Mouse (Mus musculus) olfactory bulb, adult 2 months (tissue): ENCODE measurements around the gene 1700011L22Rik. TPM values are rescaled to one million over a fixed set of nuclear protein-coding genes. Genes with fewer than 3 reads are reported as not detected.

Source experiments
- H3K27ac ChIP-seq: fragments of 200-500 bp; 2 replicates; pipeline ENCODE4 v1.5.1; 2012; ENCODE audit warnings: low read depth, low read length; ENCODE audit not compliant: insufficient read depth
- H3K4me1 ChIP-seq: fragments of 200-500 bp; 2 replicates; pipeline ENCODE4 v1.6.1; 2012; ENCODE audit warnings: low read length; ENCODE audit not compliant: control insufficient read depth, insufficient read depth
- H3K4me3 ChIP-seq: fragments of 200-500 bp; 2 replicates; pipeline ENCODE4 v1.5.1; 2012; ENCODE audit warnings: mild to moderate bottlenecking, low read depth, low read length, moderate library complexity; ENCODE audit not compliant: insufficient read depth
- CTCF ChIP-seq: fragments of 200-500 bp; IDR thresholded peaks from 2 replicates; pipeline ENCODE4 v1.5.1; 2012; ENCODE audit warnings: low read depth, mild to moderate bottlenecking, low read length, moderate library complexity; ENCODE audit not compliant: insufficient read depth
- POLR2A ChIP-seq: fragments of 200-500 bp; IDR thresholded peaks from 2 replicates; pipeline ENCODE4 v1.6.1; 2012; ENCODE audit warnings: mild to moderate bottlenecking, low read depth, low read length, moderate library complexity; ENCODE audit not compliant: insufficient read depth
- WGBS: fragments of 180-500 bp; shearing (Covaris S2); methylation state at CpG from one replicate; pipeline ENCODE4 v1.1.7; 2018; 5-methylcytosine and 5-hydroxymethylcytosine counted together
- polyA plus RNA-seq: library from polyadenylated mRNA; stranded (reverse); fragments of >200 nt; gene quantifications from 2 replicates; pipeline ENCODE4 v1.2.4, GENCODE M21; 2012; ENCODE audit warnings: low replicate concordance; ENCODE audit not compliant: missing spikeins, insufficient read depth, insufficient read length

The 1700011L22Rik gene
- polyA plus RNA-seq, 1 experiment = not detected

- Histone ChIP-seq H3K4me3 (no peak overlapping the region), H3K4me1 (no peaks in the 10 kb centered on the region), H3K27ac (no peak overlapping the region)
- TF ChIP-seq CTCF (no peak), POLR2A (no peak)
- 90% methylated on average over 5 of the region's 5 CpGs for WGBS
Measured at GRCm38 (mm10) chr8:79261920-79262319, 13.6 kb upstream of the 1700011L22Rik start.

- Histone ChIP-seq H3K4me3 (no peak overlapping the region), H3K4me1 (no peaks in the 10 kb centered on the region), H3K27ac (no peak overlapping the region)
- TF ChIP-seq POLR2A (no peak), CTCF (no peak)
- WGBS = 48% methylated on average over 8 of the region's 8 CpGs
Measured at GRCm38 (mm10) chr8:79256076-79256705, 7.8 kb upstream of the 1700011L22Rik start.

- WGBS = 65% methylated on average over 6 of the region's 6 CpGs
Measured at GRCm38 (mm10) chr8:79253742-79254141, 5.4 kb upstream of the 1700011L22Rik start.

GRCm38 (mm10) chr8:79243422-79243821, 4.9 kb downstream of the 1700011L22Rik start:
- H3K4me3 ChIP-seq = no peak overlapping the region
- H3K4me1 ChIP-seq = no peaks in the 10 kb centered on the region
- no peak overlapping the region for H3K27ac ChIP-seq
- 94% methylated on average over 2 of the region's 2 CpGs for WGBS
- TF ChIP-seq POLR2A (no peak), CTCF (no peak)

More at GRCm38 (mm10) chr8:79253742-79254141, 5.4 kb upstream of the 1700011L22Rik start:
- H3K4me1 ChIP-seq = no peaks in the 10 kb centered on the region
- no peak overlapping the region for H3K4me3 ChIP-seq
- H3K27ac ChIP-seq = no peak overlapping the region
- TF ChIP-seq CTCF = no peak
- no peak for TF ChIP-seq POLR2A

GRCm38 (mm10) chr8:79239996-79240395, 8.4 kb downstream of the 1700011L22Rik start:
- Histone ChIP-seq H3K4me1 (no peaks in the 10 kb centered on the region), H3K4me3 (no peak overlapping the region), H3K27ac (no peak overlapping the region)
- 80% methylated on average over 7 of the region's 7 CpGs for WGBS
- TF ChIP-seq POLR2A (no peak), CTCF (no peak)

- TF ChIP-seq POLR2A = no peak
- no peak for TF ChIP-seq CTCF
- no peak overlapping the region for H3K27ac ChIP-seq
- H3K4me1 ChIP-seq = no peaks in the 10 kb centered on the region
- 86% methylated on average over 3 of the region's 3 CpGs for WGBS
- H3K4me3 ChIP-seq = no peak overlapping the region
Measured at GRCm38 (mm10) chr8:79239320-79239719, 9.1 kb downstream of the 1700011L22Rik start.

GRCm38 (mm10) chr8:79229266-79229888, 19.0 kb downstream of the 1700011L22Rik start:
- TF ChIP-seq CTCF = no peak
- no peak for TF ChIP-seq POLR2A
- H3K27ac ChIP-seq = no peak overlapping the region
- 90% methylated on average over 8 of the region's 8 CpGs for WGBS
- no peak overlapping the region for H3K4me3 ChIP-seq
- no peaks in the 10 kb centered on the region for H3K4me1 ChIP-seq

- no peaks in the 10 kb centered on the region for H3K4me1 ChIP-seq
- WGBS = 85% methylated on average over 3 of the region's 3 CpGs
- H3K27ac ChIP-seq = no peak overlapping the region
- H3K4me3 ChIP-seq = no peak overlapping the region
- TF ChIP-seq CTCF (no peak), POLR2A (no peak)
Measured at GRCm38 (mm10) chr8:79227916-79228315, 20.5 kb downstream of the 1700011L22Rik start.

GRCm38 (mm10) chr8:79227194-79227593, 21.2 kb downstream of the 1700011L22Rik start:
- Histone ChIP-seq H3K4me3 (no peak overlapping the region), H3K4me1 (no peaks in the 10 kb centered on the region; the same call in 1 of the 2 replicates), H3K27ac (no peak overlapping the region)
- no peak for TF ChIP-seq POLR2A
- 81% methylated on average over 4 of the region's 4 CpGs for WGBS
